Mouse (Mus musculus): ENCODE data around the gene Rpl18a.

Rpl18a gene

GRCm38 (mm10) chr8:70897021-70897680, at the start of gene Rpl18a:
Gene Rpl18a (minus strand): TSS chr8:70897412.
- DNase-seq = peak; percentile 83 to 89

- DNase-seq = no peak
Observed at GRCm38 (mm10) chr8:70943187-70943586, 46.0 kb upstream of the Rpl18a start.

- no peak for DNase-seq
Observed at GRCm38 (mm10) chr8:70941478-70941877, 44.3 kb upstream of the Rpl18a start.

GRCm38 (mm10) chr8:70937200-70937599, 40.0 kb upstream of the Rpl18a start:
- no peak for DNase-seq

- no peak for DNase-seq
Observed at GRCm38 (mm10) chr8:70934786-70935185, 37.6 kb upstream of the Rpl18a start.

- DNase-seq = no peak
Observed at GRCm38 (mm10) chr8:70933036-70933435, 35.8 kb upstream of the Rpl18a start.

GRCm38 (mm10) chr8:70931731-70932130, 34.5 kb upstream of the Rpl18a start:
- DNase-seq = no peak

- DNase-seq = no peak
Observed at GRCm38 (mm10) chr8:70928778-70929322, 31.6 kb upstream of the Rpl18a start.

GRCm38 (mm10) chr8:70928096-70928495, 30.9 kb upstream of the Rpl18a start:
- DNase-seq = no peak

- DNase-seq = no peak
Observed at GRCm38 (mm10) chr8:70926396-70926795, 29.2 kb upstream of the Rpl18a start.

- DNase-seq = no peak
Observed at GRCm38 (mm10) chr8:70925754-70926153, 28.5 kb upstream of the Rpl18a start.

- DNase-seq = no peak
Observed at GRCm38 (mm10) chr8:70924151-70924550, 26.9 kb upstream of the Rpl18a start.

- DNase-seq = no peak
Observed at GRCm38 (mm10) chr8:70920049-70920922, 23.1 kb upstream of the Rpl18a start.

GRCm38 (mm10) chr8:70914704-70915103, 17.5 kb upstream of the Rpl18a start:
- no peak for DNase-seq

- DNase-seq = no peak
Observed at GRCm38 (mm10) chr8:70913523-70913922, 16.3 kb upstream of the Rpl18a start.

GRCm38 (mm10) chr8:70912955-70913354, 15.7 kb upstream of the Rpl18a start:
- DNase-seq = no peak

- DNase-seq = no peak
Observed at GRCm38 (mm10) chr8:70911596-70911995, 14.4 kb upstream of the Rpl18a start.

GRCm38 (mm10) chr8:70907518-70907917, 10.3 kb upstream of the Rpl18a start:
- DNase-seq = no peak

- peak; percentile 57 to 77 for DNase-seq
Observed at GRCm38 (mm10) chr8:70905831-70906736, 8.9 kb upstream of the Rpl18a start, which contains the start of gene Map1s. Gene Map1s (plus strand): TSS chr8:70905932.

- no peak for DNase-seq
Observed at GRCm38 (mm10) chr8:70905463-70905830, 8.2 kb upstream of the Rpl18a start.

GRCm38 (mm10) chr8:70904532-70904931, 7.3 kb upstream of the Rpl18a start:
- DNase-seq = no peak

GRCm38 (mm10) chr8:70903582-70903981, 6.4 kb upstream of the Rpl18a start:
- DNase-seq = no peak

GRCm38 (mm10) chr8:70903112-70903511, 5.9 kb upstream of the Rpl18a start:
- no peak for DNase-seq

All from spleen, adult 18-20 months (tissue).